Mouse (Mus musculus): ENCODE results near the gene Gm21093. TPM values are rescaled to one million over a fixed set of nuclear protein-coding genes. Genes with fewer than 3 reads are reported as not detected.
"Not testable (repeated sequence)": the region's sequence is repeated elsewhere in the genome, so short reads cannot be mapped to it uniquely, and the experiment has no call there.

Gene Gm21093
- polyA plus RNA-seq (2012; fragmentation: generic; extraction: Trizol): not detected

GRCm38 (mm10) chr4:42034626-42035025 is at the start of gene Gm21093:
Gene Gm21093, minus strand, starts transcription at chr4:42034726.
- H3K27me3 ChIP-seq (ENCODE audit: control insufficient read depth, insufficient read depth, insufficient read length); H3K36me3 ChIP-seq (ENCODE audit: control insufficient read depth, insufficient read depth); H3ac ChIP-seq (ENCODE audit: control insufficient read depth, insufficient read length); H3K4me3 ChIP-seq; H3K4me2 ChIP-seq (ENCODE audit: low read depth); H3K79me2 ChIP-seq (ENCODE audit: control insufficient read depth, insufficient read depth): not testable (repeated sequence)

Other genes starting within 250 kb of the Gm21093 start
- gene Gm21541, start 131.1 kb downstream of the Gm21093 start, polyA plus RNA-seq (2012; fragmentation: generic; extraction: Trizol): not detected
- not detected for gene Gm20878, start 93.2 kb downstream of the Gm21093 start, polyA plus RNA-seq (2012; fragmentation: generic; extraction: Trizol)
- gene Fam205a4, start 68.7 kb downstream of the Gm21093 start, polyA plus RNA-seq (2012; fragmentation: generic; extraction: Trizol): not detected
- not detected for gene Gm3893, start 56.5 kb upstream of the Gm21093 start, polyA plus RNA-seq (2012; fragmentation: generic; extraction: Trizol)
- not detected for gene Gm13304, start 80.1 kb upstream of the Gm21093 start, polyA plus RNA-seq (2012; fragmentation: generic; extraction: Trizol)
- not detected for gene Gm13306, start 118.7 kb upstream of the Gm21093 start, polyA plus RNA-seq (2012; fragmentation: generic; extraction: Trizol)
- not detected for gene Gm13305, start 133.9 kb upstream of the Gm21093 start, polyA plus RNA-seq (2012; fragmentation: generic; extraction: Trizol)
- gene Gm10600, start 205.9 kb upstream of the Gm21093 start, polyA plus RNA-seq (2012; fragmentation: generic; extraction: Trizol): not detected
- not detected for gene Ccl21b, start 221.0 kb upstream of the Gm21093 start, polyA plus RNA-seq (2012; fragmentation: generic; extraction: Trizol)

Data from myocyte (in vitro differentiated cells).